Mouse (Mus musculus) E14TG2a.4 (cell line): ENCODE measurements around the gene Kcnd3.

Experiments
- H3K27me3 ChIP-seq: 2 replicates; pipeline ENCODE4 v1.6.1; 2014; ENCODE audit warnings: low read length, control low read depth; ENCODE audit not compliant: insufficient read depth
- H3K36me3 ChIP-seq: 2 replicates; pipeline ENCODE4 v1.6.1; 2014; ENCODE audit warnings: low read length, control low read depth; ENCODE audit not compliant: insufficient read depth
- H3K4me1 ChIP-seq: replicated peaks from 2 replicates; pipeline ENCODE4 v1.6.1; 2014; ENCODE audit warnings: low read depth, low read length, control low read depth
- H3K4me3 ChIP-seq: replicated peaks from 2 replicates; pipeline ENCODE4 v1.5.1; 2014; ENCODE audit warnings: mild to moderate bottlenecking, low read length
- H3K9me3 ChIP-seq: 2 replicates; pipeline ENCODE4 v1.6.1; 2014; ENCODE audit warnings: low read length, control low read depth
- CTCF ChIP-seq: conservative IDR thresholded peaks from 2 replicates; pipeline ENCODE4 v1.5.1; 2014; ENCODE audit warnings: low read length
- NANOG ChIP-seq: IDR thresholded peaks from 2 replicates; pipeline ENCODE4 v1.6.1; 2014; ENCODE audit warnings: borderline replicate concordance, low read length, mixed read lengths
- POU5F1 ChIP-seq: IDR thresholded peaks from 2 replicates; pipeline ENCODE4 v1.6.1; 2014; ENCODE audit warnings: low read length, borderline replicate concordance

Kcnd3 gene

GRCm38 (mm10) chr3:105653544-105654380 is 201.6 kb downstream of the Kcnd3 start:
- Histone ChIP-seq H3K9me3 (no peaks in the 10 kb centered on the region), H3K36me3 (no peaks in the 10 kb centered on the region), H3K27me3 (no peaks in the 10 kb centered on the region), H3K4me3 (no peak overlapping the region), H3K4me1 (no peaks in the 10 kb centered on the region)
- TF ChIP-seq POU5F1 (no peak), CTCF (no peak), NANOG (no peak)

GRCm38 (mm10) chr3:105655031-105655585 is 203.0 kb downstream of the Kcnd3 start:
- H3K4me3 ChIP-seq, result no peak overlapping the region
- H3K4me1 ChIP-seq, result no peaks in the 10 kb centered on the region
- TF ChIP-seq CTCF (no peak), POU5F1 (no peak), NANOG (no peak)
- H3K36me3 ChIP-seq, result no peaks in the 10 kb centered on the region
- 0 out of 2 replicates have a peak, but pooled peaks cover 3% of the 10 kb centered on the region for H3K27me3 ChIP-seq
- peaks cover 7% of the 10 kb centered on the region; the same call in 1 of the 2 replicates for H3K9me3 ChIP-seq

GRCm38 (mm10) chr3:105660530-105660929 is 208.4 kb downstream of the Kcnd3 start:
- TF ChIP-seq POU5F1, result no peak
- TF ChIP-seq CTCF, result no peak
- no peak for TF ChIP-seq NANOG
- H3K27me3 ChIP-seq, result 0 out of 2 replicates have a peak, but pooled peaks cover 3% of the 10 kb centered on the region
- H3K4me3 ChIP-seq, result no peak overlapping the region
- H3K4me1 ChIP-seq, result no peaks in the 10 kb centered on the region
- H3K9me3 ChIP-seq, result peaks cover 7% of the 10 kb centered on the region; the same call in 1 of the 2 replicates
- no peaks in the 10 kb centered on the region for H3K36me3 ChIP-seq

- Histone ChIP-seq H3K9me3 (peaks cover 7% of the 10 kb centered on the region; the same call in 1 of the 2 replicates), H3K4me3 (no peak overlapping the region), H3K36me3 (no peaks in the 10 kb centered on the region), H3K4me1 (no peaks in the 10 kb centered on the region), H3K27me3 (0 out of 2 replicates have a peak, but pooled peaks cover 3% of the 10 kb centered on the region)
- TF ChIP-seq NANOG (no peak), CTCF (no peak), POU5F1 (no peak)
Observed at GRCm38 (mm10) chr3:105663043-105663442, 210.9 kb downstream of the Kcnd3 start.

- TF ChIP-seq NANOG (no peak), CTCF (no peak), POU5F1 (no peak)
- H3K36me3 ChIP-seq, result no peaks in the 10 kb centered on the region
- 0 out of 2 replicates have a peak, but pooled peaks cover 4% of the 10 kb centered on the region for H3K27me3 ChIP-seq
- no peaks in the 10 kb centered on the region for H3K9me3 ChIP-seq
- H3K4me1 ChIP-seq, result no peaks in the 10 kb centered on the region
- no peak overlapping the region for H3K4me3 ChIP-seq
Observed at GRCm38 (mm10) chr3:105665105-105665765, 213.1 kb downstream of the Kcnd3 start.

- Histone ChIP-seq H3K36me3 (no peaks in the 10 kb centered on the region), H3K4me1 (no peaks in the 10 kb centered on the region), H3K4me3 (no peak overlapping the region), H3K9me3 (no peaks in the 10 kb centered on the region), H3K27me3 (0 out of 2 replicates have a peak, but pooled peaks cover 4% of the 10 kb centered on the region)
- TF ChIP-seq NANOG (no peak), POU5F1 (no peak), CTCF (no peak)
Observed at GRCm38 (mm10) chr3:105666996-105667523, 214.9 kb downstream of the Kcnd3 start.

GRCm38 (mm10) chr3:105668161-105668560 is 216.0 kb downstream of the Kcnd3 start:
- Histone ChIP-seq H3K27me3 (0 out of 2 replicates have a peak, but pooled peaks cover 4% of the 10 kb centered on the region), H3K4me1 (no peaks in the 10 kb centered on the region), H3K9me3 (no peaks in the 10 kb centered on the region), H3K4me3 (no peak overlapping the region), H3K36me3 (no peaks in the 10 kb centered on the region)
- TF ChIP-seq POU5F1, result no peak
- TF ChIP-seq CTCF, result 0 out of 2 replicates have a peak, but pooled peaks have one; percentile 4

- no peaks in the 10 kb centered on the region for H3K36me3 ChIP-seq
- no peaks in the 10 kb centered on the region for H3K4me1 ChIP-seq
- 0 out of 2 replicates have a peak, but pooled peaks cover 4% of the 10 kb centered on the region for H3K27me3 ChIP-seq
- no peaks in the 10 kb centered on the region for H3K9me3 ChIP-seq
- H3K4me3 ChIP-seq, result no peak overlapping the region
- TF ChIP-seq POU5F1 (no peak), NANOG (no peak), CTCF (no peak)
Observed at GRCm38 (mm10) chr3:105669776-105670175, 217.6 kb downstream of the Kcnd3 start.
